Comparison of ENCODE assay signal across 8 mouse cellular contexts in genomic region chr7:89829201-89829600, GRCm38 (mm10).
DNase-seq lines count a peak whose midpoint lies in the region; ATAC-seq and TF ChIP-seq lines count a peak whose summit lies in the region.

No protein-coding gene starts in this region.

- 63% methylated on average over 7 of the region's 7 CpGs for WGBS in forebrain, embryonic 11.5 days
- 62% methylated on average over 7 of the region's 7 CpGs for WGBS in forebrain, embryonic 15.5 days
- 64% methylated on average over 7 of the region's 7 CpGs for WGBS in embryonic facial prominence, embryonic 13.5 days
- 61% methylated on average over 7 of the region's 7 CpGs for WGBS in limb, embryonic 14.5 days

- TF ChIP-seq POLR2A in limb, embryonic 14.5 days (IDR thresholded peaks at IDR 0.05; ENCODE audit: borderline replicate concordance, extremely low read depth, insufficient read depth, insufficient read length): no peak

- no peak overlapping the region for H3K27ac ChIP-seq in forebrain, embryonic 11.5 days (ENCODE audit: low read depth, low read length)
- H3K27ac ChIP-seq in forebrain, embryonic 15.5 days (replicated peaks): no peak overlapping the region
- peak overlapping the region; percentile 71; the same call in 1 of the 2 replicates for H3K27ac ChIP-seq in embryonic facial prominence, embryonic 13.5 days
- H3K27ac ChIP-seq in limb, embryonic 14.5 days (replicated peaks; ENCODE audit: low read depth, low read length): no peak overlapping the region

- no peaks in the 10 kb centered on the region for H3K36me3 ChIP-seq in forebrain, embryonic 11.5 days (ENCODE audit: control insufficient read depth, insufficient read depth, low read length)
- H3K36me3 ChIP-seq in forebrain, embryonic 15.5 days: no peaks in the 10 kb centered on the region
- no peaks in the 10 kb centered on the region for H3K36me3 ChIP-seq in embryonic facial prominence, embryonic 13.5 days
- no peaks in the 10 kb centered on the region for H3K36me3 ChIP-seq in limb, embryonic 14.5 days (ENCODE audit: control insufficient read depth, insufficient read depth, low read length)

- no peak overlapping the region for H3K4me3 ChIP-seq in forebrain, embryonic 11.5 days (ENCODE audit: low read depth, low read length)
- no peak overlapping the region for H3K4me3 ChIP-seq in forebrain, embryonic 15.5 days
- H3K4me3 ChIP-seq in embryonic facial prominence, embryonic 13.5 days: no peak overlapping the region
- H3K4me3 ChIP-seq in limb, embryonic 14.5 days (replicated peaks; ENCODE audit: low read length): no peak overlapping the region

- no peak overlapping the region for H3K4me2 ChIP-seq in forebrain, embryonic 11.5 days (ENCODE audit: low read depth, low read length, severe bottlenecking)
- H3K4me2 ChIP-seq in forebrain, embryonic 15.5 days (replicated peaks): no peak overlapping the region
- no peak overlapping the region for H3K4me2 ChIP-seq in embryonic facial prominence, embryonic 13.5 days
- no peak overlapping the region for H3K4me2 ChIP-seq in limb, embryonic 14.5 days (replicated peaks; ENCODE audit: low read depth, low read length, severe bottlenecking)

- no peaks in the 10 kb centered on the region for H3K4me1 ChIP-seq in forebrain, embryonic 11.5 days (replicated peaks; ENCODE audit: control insufficient read depth, insufficient read depth, low read length)
- no peaks in the 10 kb centered on the region for H3K4me1 ChIP-seq in forebrain, embryonic 15.5 days
- peaks cover 12% of the 10 kb centered on the region for H3K4me1 ChIP-seq in embryonic facial prominence, embryonic 13.5 days
- H3K4me1 ChIP-seq in limb, embryonic 14.5 days (ENCODE audit: control insufficient read depth, insufficient read depth, low read length): peaks cover 20% of the 10 kb centered on the region

- no peaks in the 10 kb centered on the region for H3K9me3 ChIP-seq in forebrain, embryonic 11.5 days (ENCODE audit: control insufficient read depth, low read length)
- H3K9me3 ChIP-seq in forebrain, embryonic 15.5 days: no peaks in the 10 kb centered on the region
- no peaks in the 10 kb centered on the region for H3K9me3 ChIP-seq in embryonic facial prominence, embryonic 13.5 days
- no peaks in the 10 kb centered on the region for H3K9me3 ChIP-seq in limb, embryonic 14.5 days (ENCODE audit: control insufficient read depth, low read length)

- ATAC-seq in forebrain, embryonic 11.5 days (replicated peaks; ENCODE audit: low FRiP score): peak; percentile 67; the same call in 1 of the 2 replicates
- ATAC-seq in forebrain, embryonic 15.5 days (replicated peaks): no peak
- ATAC-seq in embryonic facial prominence, embryonic 13.5 days (ENCODE audit: insufficient number of reproducible peaks, insufficient read depth, low FRiP score, low TSS enrichment, low read depth): 0 out of 2 replicates have a peak, but pooled peaks have one; percentile 37
- ATAC-seq in limb, embryonic 14.5 days (ENCODE audit: low FRiP score, low read depth): no peak

- DNase-seq in forebrain, embryonic 11.5 days (ENCODE audit: low spot score): no peak
- DNase-seq in 3T3-L1 (ENCODE audit: low read depth, low spot score): peak; percentile 56
- peak; percentile 24 for DNase-seq in limb, embryonic 14.5 days (ENCODE audit: low spot score)
- DNase-seq in c-Kit-positive CD71-positive TER-119-positive erythroid progenitor cells, embryonic 14.5 days (ENCODE audit: low spot score): no peak
- no peak for DNase-seq in adrenal gland, postnatal 25 days
- no peak for DNase-seq in thymus, postnatal 10 days (ENCODE audit: low spot score in 2 of 2)

- no peaks in the 10 kb centered on the region for H3K27me3 ChIP-seq in forebrain, embryonic 11.5 days (ENCODE audit: control insufficient read depth, insufficient read depth, low read length)
- H3K27me3 ChIP-seq in forebrain, embryonic 15.5 days: no peaks in the 10 kb centered on the region
- H3K27me3 ChIP-seq in embryonic facial prominence, embryonic 13.5 days: no peaks in the 10 kb centered on the region
- no peaks in the 10 kb centered on the region for H3K27me3 ChIP-seq in limb, embryonic 14.5 days (ENCODE audit: control insufficient read depth, insufficient read depth, low read length)

- no peak overlapping the region for H3K9ac ChIP-seq in forebrain, embryonic 11.5 days (ENCODE audit: low read length)
- H3K9ac ChIP-seq in forebrain, embryonic 15.5 days (replicated peaks): no peak overlapping the region
- H3K9ac ChIP-seq in embryonic facial prominence, embryonic 13.5 days: 0 out of 2 replicates have a peak overlapping the region, but pooled peaks have one; percentile 4
- H3K9ac ChIP-seq in limb, embryonic 14.5 days (ENCODE audit: low read depth, low read length, severe bottlenecking): no peak overlapping the region

Comparison
In these comparisons a context has a peak if more than half of its experiments do, and no peak if none do; other contexts are left out.
1. ATAC-seq: peak in forebrain, embryonic 11.5 days (single experiment) and embryonic facial prominence, embryonic 13.5 days (single experiment); none in forebrain, embryonic 15.5 days (single experiment) and limb, embryonic 14.5 days (single experiment).
2. DNase-seq: peak in 3T3-L1 (single experiment) and limb, embryonic 14.5 days (single experiment); none in forebrain, embryonic 11.5 days (single experiment), c-Kit-positive CD71-positive TER-119-positive erythroid progenitor cells, embryonic 14.5 days (single experiment), adrenal gland, postnatal 25 days (single experiment) and thymus, postnatal 10 days (0 of 2).